10 mouse cellular contexts compared by ENCODE assay signal in genomic region chr12:72843555-72843954, GRCm38 (mm10).
DNase-seq lines count a peak whose midpoint lies in the region; ATAC-seq and TF ChIP-seq lines count a peak whose summit lies in the region.
"Had no signal": no experiment of that assay in that cellular context is flagged by ENCODE, and none has a peak within 500 bp of the region (broad histone marks: within the 10 kb centered on the region; RNA-seq: fewer than 3 reads in every experiment).

No protein-coding gene starts in this region.

- peak overlapping the region; percentile 60 for H3K4me2 ChIP-seq in heart, embryonic 15.5 days
- H3K4me2 ChIP-seq in hindbrain, embryonic 11.5 days (replicated peaks; ENCODE audit: low read depth, low read length), result peak overlapping the region; percentile 8; the same call in 1 of the 2 replicates
- peak overlapping the region; percentile 18 for H3K4me2 ChIP-seq in liver, embryonic 14.5 days (ENCODE audit: low read depth)

- no peaks in the 10 kb centered on the region for H3K36me3 ChIP-seq in heart, embryonic 15.5 days
- H3K36me3 ChIP-seq in hindbrain, embryonic 11.5 days (ENCODE audit: control insufficient read depth, insufficient read depth, low read length), result no peaks in the 10 kb centered on the region
- no peaks in the 10 kb centered on the region for H3K36me3 ChIP-seq in liver, embryonic 14.5 days (replicated peaks; ENCODE audit: control insufficient read depth, insufficient read depth, low read depth)
- H3K36me3 ChIP-seq: embryonic facial prominence, embryonic 12.5 days had no signal

- ATAC-seq in heart, embryonic 15.5 days (replicated peaks; ENCODE audit: insufficient number of reproducible peaks, insufficient read depth, low FRiP score, low read depth), result no peak
- no peak for ATAC-seq in hindbrain, embryonic 11.5 days (ENCODE audit: low FRiP score)
- ATAC-seq in liver, embryonic 14.5 days (ENCODE audit: insufficient read depth), result no peak

- peak overlapping the region; percentile 53; the same call in 1 of the 2 replicates for H3K27ac ChIP-seq in heart, embryonic 15.5 days
- no peak overlapping the region for H3K27ac ChIP-seq in hindbrain, embryonic 11.5 days (ENCODE audit: low read depth, low read length)
- H3K27ac ChIP-seq in liver, embryonic 14.5 days, result no peak overlapping the region

- peak overlapping the region; percentile 34; the same call in 1 of the 2 replicates for H3K4me3 ChIP-seq in heart, embryonic 15.5 days
- H3K4me3 ChIP-seq in hindbrain, embryonic 11.5 days (ENCODE audit: low read depth, low read length), result no peak overlapping the region
- no peak overlapping the region for H3K4me3 ChIP-seq in liver, embryonic 14.5 days (ENCODE audit: insufficient read depth in 1 of 2, low read depth in 2 of 2, low read length in 2 of 2)

- intact Hi-C loops in heart, postnatal 36 days (cut with DNase I), result loop anchor here (5.0 kb wide), 1 partner anchor 81 kb away; no protein-coding TSS in a partner anchor

- no peak for TF ChIP-seq EP300 in liver, embryonic 14.5 days (IDR thresholded peaks at IDR 0.05; ENCODE audit: low read depth)

- H3K4me1 ChIP-seq in heart, embryonic 15.5 days (replicated peaks), result peaks cover 8% of the 10 kb centered on the region
- no peaks in the 10 kb centered on the region for H3K4me1 ChIP-seq in hindbrain, embryonic 11.5 days (replicated peaks; ENCODE audit: control insufficient read depth, insufficient read depth, low read length)
- peaks cover 0 to 4% of the 10 kb centered on the region in 2 experiments; a peak in 2 of 4 replicates for H3K4me1 ChIP-seq in liver, embryonic 14.5 days (replicated peaks; ENCODE audit: control insufficient read depth in 2 of 2, insufficient read depth in 2 of 2, low read length in 1 of 2)
- H3K4me1 ChIP-seq: embryonic facial prominence, embryonic 12.5 days had no signal

- no peaks in the 10 kb centered on the region for H3K9me3 ChIP-seq in heart, embryonic 15.5 days (replicated peaks)
- H3K9me3 ChIP-seq in hindbrain, embryonic 11.5 days (ENCODE audit: control insufficient read depth, low read length), result no peaks in the 10 kb centered on the region
- H3K9me3 ChIP-seq in liver, embryonic 14.5 days (ENCODE audit: control insufficient read depth, low read length), result no peaks in the 10 kb centered on the region

- 79% methylated on average over 4 of the region's 4 CpGs for WGBS in heart, embryonic 15.5 days
- WGBS in hindbrain, embryonic 11.5 days, result 91% methylated on average over 4 of the region's 4 CpGs
- WGBS in liver, embryonic 14.5 days (ENCODE audit: insufficient replicate concordance), result 56% methylated on average over 4 of the region's 4 CpGs

- H3K9ac ChIP-seq in heart, embryonic 15.5 days, result no peak overlapping the region
- 0 out of 2 replicates have a peak overlapping the region, but pooled peaks have one; percentile 35 for H3K9ac ChIP-seq in hindbrain, embryonic 11.5 days (ENCODE audit: low read depth, low read length)
- no peak overlapping the region for H3K9ac ChIP-seq in liver, embryonic 14.5 days (replicated peaks)

- peaks cover 29% of the 10 kb centered on the region for H3K27me3 ChIP-seq in heart, embryonic 15.5 days
- H3K27me3 ChIP-seq in hindbrain, embryonic 11.5 days (ENCODE audit: control insufficient read depth, insufficient read depth, low read length), result peaks cover 27% of the 10 kb centered on the region
- no peaks in the 10 kb centered on the region; the same call in 1 of the 2 replicates for H3K27me3 ChIP-seq in liver, embryonic 14.5 days (ENCODE audit: control insufficient read depth, insufficient read depth, low read length)
- H3K27me3 ChIP-seq: CH12.LX had no signal

- no peak for DNase-seq in heart, postnatal 36 days
- peak; percentile 20 for DNase-seq in A20 (ENCODE audit: low read depth, low spot score)
- no peak for DNase-seq in hindbrain, embryonic 11.5 days (ENCODE audit: low spot score)
- DNase-seq in liver, embryonic 14.5 days (ENCODE audit: low read depth in 3 of 3, low spot score in 3 of 3), result no peak
- DNase-seq in gastrocnemius, postnatal 4 days (ENCODE audit: low spot score in 2 of 2), result no peak
- no peak for DNase-seq in thymus, adult 18-20 months
- no peak for DNase-seq in ovary, postnatal 14 days (ENCODE audit: low spot score)

- TF ChIP-seq CTCF in liver, embryonic 14.5 days (IDR thresholded peaks at IDR 0.05; ENCODE audit: low read depth), result no peak

Comparison
In these comparisons a context has a peak if more than half of its experiments do, and no peak if none do; other contexts are left out.
1. H3K4me2 ChIP-seq: peak in every context shown above with its lines; median percentile 60 in heart, embryonic 15.5 days; 18 in liver, embryonic 14.5 days; 8 in hindbrain, embryonic 11.5 days.